Mouse (Mus musculus): ENCODE data around the gene Olfr1116. TPM values are rescaled to one million over a fixed set of nuclear protein-coding genes. Genes with fewer than 3 reads are reported as not detected.
"Not testable (repeated sequence)": the region's sequence is repeated elsewhere in the genome, so short reads cannot be mapped to it uniquely, and the experiment has no call there.

Gene Olfr1116
- polyA plus RNA-seq (2016; fragmentation: Nextera tagmentation; extraction: Ambion mirVana) = not detected in 2 replicates

- WGBS = 87% methylated on average over 1 of the region's 1 CpGs
- Histone ChIP-seq H3K27ac (replicated peaks) (no peak within 1 kb of the TSS), H3K36me3 (no peaks in the 10 kb centered on the region), H3K9me3 (replicated peaks) (peaks cover 6% of the 10 kb centered on the region; the same call in 1 of the 2 replicates), H3K27me3 (ENCODE audit: low read depth, poor library complexity, severe bottlenecking) (no peaks in the 10 kb centered on the region), H3K4me3 (no peak within 1 kb of the TSS), H3K4me1 (no peaks in the 10 kb centered on the region)
- DNase-seq (ENCODE audit: low spot score) = no peak
Measured at GRCm38 (mm10) chr2:87267234-87267633, at the start of gene Olfr1116. TSS of gene Olfr1116 (plus strand) at chr2:87267534.

- WGBS = 88% methylated on average over 2 of the region's 2 CpGs
- H3K9me3 ChIP-seq (replicated peaks) = no peaks in the 10 kb centered on the region
- no peak within 1 kb of the TSS for H3K27ac ChIP-seq (replicated peaks)
- no peaks in the 10 kb centered on the region for H3K36me3 ChIP-seq
- DNase-seq (ENCODE audit: low spot score) = no peak
- H3K27me3 ChIP-seq (ENCODE audit: low read depth, poor library complexity, severe bottlenecking) = no peaks in the 10 kb centered on the region
- H3K4me3 ChIP-seq = no peak within 1 kb of the TSS
- no peaks in the 10 kb centered on the region for H3K4me1 ChIP-seq
Measured at GRCm38 (mm10) chr2:87247713-87248112, 19.6 kb upstream of the Olfr1116 start, which contains the start of gene Olfr1115. TSS of gene Olfr1115 (plus strand) at chr2:87248013.

GRCm38 (mm10) chr2:87293977-87294376, 26.6 kb downstream of the Olfr1116 start:
- H3K9me3 ChIP-seq (replicated peaks); DNase-seq (ENCODE audit: low spot score); H3K4me1 ChIP-seq; H3K36me3 ChIP-seq; H3K27ac ChIP-seq (replicated peaks); H3K27me3 ChIP-seq (ENCODE audit: low read depth, poor library complexity, severe bottlenecking); H3K4me3 ChIP-seq: not testable (repeated sequence)

- DNase-seq (ENCODE audit: low spot score) = no peak
Measured at GRCm38 (mm10) chr2:87307281-87307680, 39.9 kb downstream of the Olfr1116 start, which contains the start of gene Olfr1118. TSS of gene Olfr1118 (plus strand) at chr2:87307581.

More at GRCm38 (mm10) chr2:87307281-87307680, 39.9 kb downstream of the Olfr1116 start, which contains the start of gene Olfr1118:
- Histone ChIP-seq H3K36me3 (no peaks in the 10 kb centered on the region), H3K9me3 (replicated peaks) (no peaks in the 10 kb centered on the region), H3K4me3 (no peak within 1 kb of the TSS), H3K4me1 (no peaks in the 10 kb centered on the region), H3K27me3 (ENCODE audit: low read depth, poor library complexity, severe bottlenecking) (no peaks in the 10 kb centered on the region), H3K27ac (replicated peaks) (no peak within 1 kb of the TSS)
- WGBS = 78% methylated on average over 1 of the region's 1 CpGs

Small RNA genes within 50 kb of the gene (microRNA-seq; reads per million reads assigned to microRNA genes)
- gene Gm27438 = not detected

Other genes with a start within 250 kb of the Olfr1116 start
- not detected in 2 replicates for gene Olfr1104, start 240.5 kb upstream of the Olfr1116 start, polyA plus RNA-seq (2016; fragmentation: Nextera tagmentation; extraction: Ambion mirVana)
- not detected in 2 replicates for gene Olfr1105, start 231.0 kb upstream of the Olfr1116 start, polyA plus RNA-seq (2016; fragmentation: Nextera tagmentation; extraction: Ambion mirVana)
- not detected in 2 replicates for gene Olfr1106, start 215.3 kb upstream of the Olfr1116 start, polyA plus RNA-seq (2016; fragmentation: Nextera tagmentation; extraction: Ambion mirVana)
- gene Olfr1107, start 191.7 kb upstream of the Olfr1116 start, polyA plus RNA-seq (2016; fragmentation: Nextera tagmentation; extraction: Ambion mirVana) = not detected in 2 replicates
- gene Olfr1109, start 171.5 kb upstream of the Olfr1116 start, polyA plus RNA-seq (2016; fragmentation: Nextera tagmentation; extraction: Ambion mirVana) = not detected in 2 replicates
- gene Olfr259, start 153.0 kb upstream of the Olfr1116 start, polyA plus RNA-seq (2016; fragmentation: Nextera tagmentation; extraction: Ambion mirVana) = not detected in 2 replicates
- gene Olfr1110, start 127.2 kb upstream of the Olfr1116 start, polyA plus RNA-seq (2016; fragmentation: Nextera tagmentation; extraction: Ambion mirVana) = not detected in 2 replicates
- gene Olfr1111, start 114.9 kb upstream of the Olfr1116 start, polyA plus RNA-seq (2016; fragmentation: Nextera tagmentation; extraction: Ambion mirVana) = not detected in 2 replicates
- gene Olfr1112, start 79.7 kb upstream of the Olfr1116 start, polyA plus RNA-seq (2016; fragmentation: Nextera tagmentation; extraction: Ambion mirVana) = not detected in 2 replicates
- not detected in 2 replicates for gene Olfr1113, start 58.6 kb upstream of the Olfr1116 start, polyA plus RNA-seq (2016; fragmentation: Nextera tagmentation; extraction: Ambion mirVana)
- not detected in 2 replicates for gene Olfr1115, start 19.5 kb upstream of the Olfr1116 start, polyA plus RNA-seq (2016; fragmentation: Nextera tagmentation; extraction: Ambion mirVana)
- gene Olfr1118, start 40.0 kb downstream of the Olfr1116 start, polyA plus RNA-seq (2016; fragmentation: Nextera tagmentation; extraction: Ambion mirVana) = not detected in 2 replicates
- gene Olfr1120, start 87.3 kb downstream of the Olfr1116 start, polyA plus RNA-seq (2016; fragmentation: Nextera tagmentation; extraction: Ambion mirVana) = not detected in 2 replicates
- not detected in 2 replicates for gene Olfr1121, start 102.4 kb downstream of the Olfr1116 start, polyA plus RNA-seq (2016; fragmentation: Nextera tagmentation; extraction: Ambion mirVana)
- 0.02 TPM in 1 of 2 replicates, not detected in the other for gene Olfr1122, start 118.3 kb downstream of the Olfr1116 start, polyA plus RNA-seq (2016; fragmentation: Nextera tagmentation; extraction: Ambion mirVana)
- not detected in 2 replicates for gene Olfr1123, start 149.1 kb downstream of the Olfr1116 start, polyA plus RNA-seq (2016; fragmentation: Nextera tagmentation; extraction: Ambion mirVana)
- gene Olfr1124, start 162.7 kb downstream of the Olfr1116 start, polyA plus RNA-seq (2016; fragmentation: Nextera tagmentation; extraction: Ambion mirVana) = 0.06 and 0.07 TPM in 2 replicates
- not detected in 2 replicates for gene Olfr1126, start 186.4 kb downstream of the Olfr1116 start, polyA plus RNA-seq (2016; fragmentation: Nextera tagmentation; extraction: Ambion mirVana)
- gene Pramel7, start 229.6 kb downstream of the Olfr1116 start, polyA plus RNA-seq (2016; fragmentation: Nextera tagmentation; extraction: Ambion mirVana) = not detected in 2 replicates
- not detected in 2 replicates for gene Pramel6, start 239.0 kb downstream of the Olfr1116 start, polyA plus RNA-seq (2016; fragmentation: Nextera tagmentation; extraction: Ambion mirVana)

All from midbrain, embryonic 10.5 days (tissue).